Mouse (Mus musculus) bone marrow macrophage, adult 2 months (primary cell): ENCODE data around the gene Cmtm2b.

ENCODE experiments used
- CTCF ChIP-seq: IDR thresholded peaks from 2 replicates; pipeline ENCODE4 v1.5.1; 2012; ENCODE audit warnings: low read depth, mild to moderate bottlenecking, low read length, moderate library complexity
- POLR2A ChIP-seq: IDR thresholded peaks from 2 replicates; pipeline ENCODE4 v1.6.1; 2012; ENCODE audit warnings: mild to moderate bottlenecking, low read depth, low read length, borderline replicate concordance

GRCm38 (mm10) chr8:104342426-104342825, 20.4 kb downstream of the Cmtm2b start:
- TF ChIP-seq CTCF (no peak), POLR2A (no peak)
